Mouse (Mus musculus) small intestine, adult 2 months (tissue): ENCODE results near the gene Chst11. TPM values are rescaled to one million over a fixed set of nuclear protein-coding genes. Genes with fewer than 3 reads are reported as not detected.
"Not testable (repeated sequence)": the region's sequence is repeated elsewhere in the genome, so short reads cannot be mapped to it uniquely, and the experiment has no call there.

Experiments
- H3K27ac ChIP-seq: fragments of 200-500 bp; 2 replicates; pipeline ENCODE4 v1.5.1; 2012; ENCODE audit warnings: low read depth, low read length, control low read depth, inconsistent platforms; ENCODE audit not compliant: insufficient read depth
- H3K27me3 ChIP-seq: fragments of 200-500 bp; 2 replicates; pipeline ENCODE4 v1.6.1; 2012; ENCODE audit warnings: mild to moderate bottlenecking, moderate library complexity, low read length, inconsistent platforms; ENCODE audit not compliant: control insufficient read depth, insufficient read depth
- H3K36me3 ChIP-seq: fragments of 200-500 bp; 2 replicates; pipeline ENCODE4 v1.6.1; 2012; ENCODE audit warnings: mild to moderate bottlenecking, low read length, control low read depth, inconsistent platforms; ENCODE audit not compliant: control insufficient read depth, insufficient read depth
- H3K4me1 ChIP-seq: fragments of 200-500 bp; 2 replicates; pipeline ENCODE4 v1.6.1; 2012; ENCODE audit warnings: low read length, inconsistent platforms, mixed read lengths; ENCODE audit not compliant: control insufficient read depth, insufficient read depth, insufficient read length
- H3K4me3 ChIP-seq: fragments of 200-500 bp; 2 replicates; pipeline ENCODE4 v1.5.1; 2012; ENCODE audit warnings: low read depth, mild to moderate bottlenecking, control low read depth, inconsistent platforms, low read length, moderate library complexity
- CTCF ChIP-seq: fragments of 200-500 bp; IDR thresholded peaks from 2 replicates; pipeline ENCODE4 v1.5.1; 2012; ENCODE audit warnings: low read depth, mild to moderate bottlenecking, control low read depth, inconsistent platforms, low read length, moderate library complexity, mixed read lengths; ENCODE audit not compliant: insufficient replicate concordance, insufficient read length; ENCODE audit errors: extremely low read depth
- POLR2A ChIP-seq: fragments of 200-500 bp; IDR thresholded peaks from 2 replicates; pipeline ENCODE4 v1.6.1; 2012; ENCODE audit warnings: low read depth, mild to moderate bottlenecking, control low read depth, inconsistent platforms, low read length, moderate library complexity
- WGBS: fragments of 180-500 bp; shearing (Covaris S2); methylation state at CpG from one replicate; pipeline ENCODE4 v1.1.7; 2018; 5-methylcytosine and 5-hydroxymethylcytosine counted together
- polyA plus RNA-seq: library from polyadenylated mRNA; depleted of rRNA; stranded (reverse); fragments of >200 nt; gene quantifications from 2 replicates; pipeline ENCODE4 v1.2.3, GENCODE M21; 2012

The Chst11 gene
- polyA plus RNA-seq, 1 experiment = 5.5 TPM

DNA sequence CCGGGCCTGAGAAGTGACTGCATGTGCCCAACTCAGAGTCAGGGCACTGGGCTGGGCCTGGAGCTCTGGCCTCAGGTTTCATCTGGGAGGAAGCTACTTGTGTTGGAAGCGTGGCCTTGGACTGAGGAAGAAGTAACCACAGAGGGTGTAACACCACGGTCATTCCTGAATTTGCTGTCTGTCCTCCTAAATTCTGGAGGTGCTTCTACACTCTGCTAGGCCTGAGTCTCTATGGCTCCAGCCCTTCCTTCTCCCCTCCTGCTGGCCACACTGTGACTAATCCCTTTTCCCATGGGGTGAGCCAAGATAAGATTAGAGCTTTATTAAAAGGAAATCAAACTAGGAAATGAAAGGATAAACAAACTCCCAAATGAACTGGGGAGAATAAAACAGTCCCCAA lies 133.3 kb downstream of the Chst11 start:
- Histone ChIP-seq H3K36me3 (no peaks in the 10 kb centered on the region), H3K4me3 (peak overlapping the region; percentile 47), H3K27me3 (no peaks in the 10 kb centered on the region), H3K4me1 (peaks cover 18% of the 10 kb centered on the region), H3K27ac (peak overlapping the region; percentile 80)
- WGBS = 27% methylated on average over 3 of the region's 3 CpGs
- TF ChIP-seq POLR2A (0 out of 2 replicates have a peak, but pooled peaks have one; percentile 6), CTCF (no peak)

DNA sequence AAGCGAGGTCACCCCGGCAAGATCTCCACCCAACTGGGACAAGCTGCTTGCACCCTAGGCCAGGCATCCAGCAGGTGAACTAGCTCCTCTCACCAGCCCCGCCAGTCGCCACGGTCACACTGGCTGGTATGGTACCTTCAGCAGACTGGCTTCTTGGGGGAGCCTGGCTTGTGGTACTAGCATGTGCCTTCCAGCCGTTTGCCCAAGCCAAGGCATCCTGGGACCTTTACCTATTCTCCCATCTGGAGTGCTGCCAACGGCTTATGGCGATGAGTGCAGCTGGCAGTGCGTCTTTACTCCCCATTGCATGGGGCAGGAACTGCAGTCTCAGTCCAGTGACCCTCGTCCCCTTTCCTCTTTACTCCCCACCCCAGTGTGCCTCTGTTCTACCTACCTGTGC lies 133.7 kb downstream of the Chst11 start:
- WGBS = 26% methylated on average over 10 of the region's 10 CpGs
- H3K27ac ChIP-seq = peak overlapping the region; percentile 80
- peaks cover 20% of the 10 kb centered on the region for H3K4me1 ChIP-seq
- peak overlapping the region; percentile 47 for H3K4me3 ChIP-seq
- H3K27me3 ChIP-seq = no peaks in the 10 kb centered on the region
- TF ChIP-seq POLR2A (0 out of 2 replicates have a peak, but pooled peaks have one; percentile 2), CTCF (no peak)
- H3K36me3 ChIP-seq = no peaks in the 10 kb centered on the region

GRCm38 (mm10) chr10:83119461-83119860 lies 134.2 kb downstream of the Chst11 start:
- Histone ChIP-seq H3K4me3 (peak overlapping the region; percentile 47), H3K4me1 (peaks cover 24% of the 10 kb centered on the region), H3K27ac (peak overlapping the region; percentile 80)
- not testable (repeated sequence) for H3K36me3 ChIP-seq, H3K27me3 ChIP-seq
- WGBS = 43% methylated on average over 8 of the region's 8 CpGs

GRCm38 (mm10) chr10:83119909-83120308 lies 134.6 kb downstream of the Chst11 start:
- no peak overlapping the region for H3K4me3 ChIP-seq
- H3K27me3 ChIP-seq = no peaks in the 10 kb centered on the region
- peaks cover 27% of the 10 kb centered on the region for H3K4me1 ChIP-seq
- no peaks in the 10 kb centered on the region for H3K36me3 ChIP-seq
- TF ChIP-seq CTCF (no peak), POLR2A (no peak)
- whole genome bisulfite sequencing = 28% methylated on average over 9 of the region's 9 CpGs
- peak overlapping the region; percentile 80 for H3K27ac ChIP-seq

DNA sequence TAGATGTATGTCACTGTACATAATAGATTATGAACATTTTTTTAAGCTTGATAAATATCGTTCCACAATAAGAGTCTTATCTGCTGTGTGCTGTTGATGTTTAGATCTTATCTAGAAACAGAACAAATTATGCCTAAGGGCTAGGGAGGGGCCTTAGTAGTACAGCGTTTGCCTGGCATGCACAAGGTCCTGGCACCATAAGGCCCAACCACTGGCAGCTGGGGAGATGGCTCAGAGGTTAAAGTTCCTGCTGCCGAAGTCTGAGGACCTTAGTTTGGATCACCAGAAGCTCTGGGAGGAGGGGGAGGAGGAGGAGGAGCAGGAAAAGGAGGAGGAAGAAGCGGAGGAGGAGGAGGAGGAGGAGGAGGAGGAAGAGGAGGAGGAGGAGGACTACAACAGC lies 135.6 kb downstream of the Chst11 start:
- H3K4me1 ChIP-seq = peaks cover 27% of the 10 kb centered on the region

GRCm38 (mm10) chr10:83124560-83124959 lies 139.3 kb downstream of the Chst11 start:
- WGBS = 39% methylated on average over 3 of the region's 3 CpGs
- H3K36me3 ChIP-seq = no peaks in the 10 kb centered on the region
- no peak overlapping the region for H3K4me3 ChIP-seq
- peaks cover 12% of the 10 kb centered on the region; the same call in 1 of the 2 replicates for H3K4me1 ChIP-seq
- TF ChIP-seq CTCF = no peak
- no peak for TF ChIP-seq POLR2A
- no peaks in the 10 kb centered on the region for H3K27me3 ChIP-seq
- H3K27ac ChIP-seq = 0 out of 2 replicates have a peak overlapping the region, but pooled peaks have one; percentile 8

More for the DNA sequence above, 135.6 kb downstream of the Chst11 start:
- peak overlapping the region; percentile 45 for H3K27ac ChIP-seq
- H3K36me3 ChIP-seq = no peaks in the 10 kb centered on the region
- 19% methylated on average over 3 of the region's 4 CpGs for WGBS
- TF ChIP-seq CTCF (no peak), POLR2A (no peak)
- H3K4me3 ChIP-seq = no peak overlapping the region
- H3K27me3 ChIP-seq = no peaks in the 10 kb centered on the region

DNA sequence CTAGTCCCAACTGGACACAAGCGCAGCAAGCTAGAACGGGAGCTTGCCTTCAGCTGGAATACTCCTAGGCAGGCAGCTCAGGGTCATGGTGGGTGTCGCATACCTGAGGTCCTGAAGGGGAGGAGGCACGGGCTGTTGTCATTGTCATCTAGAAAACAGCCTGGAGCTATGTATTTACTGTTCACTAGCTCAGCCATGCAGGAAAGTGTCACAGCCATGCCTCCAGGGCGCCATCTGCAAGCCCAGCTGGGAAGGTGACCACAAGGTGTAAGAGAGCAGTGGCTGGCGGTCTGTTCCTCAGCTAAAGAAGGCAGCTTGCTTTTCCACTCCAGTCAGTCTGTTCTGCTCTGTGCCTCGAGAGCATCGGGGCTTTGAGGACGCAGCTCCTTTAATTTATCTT lies 141.1 kb downstream of the Chst11 start:
- no peaks in the 10 kb centered on the region for H3K36me3 ChIP-seq
- no peak overlapping the region for H3K27ac ChIP-seq
- H3K4me1 ChIP-seq = peaks cover 10% of the 10 kb centered on the region; the same call in 1 of the 2 replicates
- no peaks in the 10 kb centered on the region for H3K27me3 ChIP-seq
- H3K4me3 ChIP-seq = no peak overlapping the region
- 76% methylated on average over 9 of the region's 9 CpGs for whole genome bisulfite sequencing
- TF ChIP-seq CTCF (no peak), POLR2A (no peak)

- TF ChIP-seq CTCF = no peak
- no peak for TF ChIP-seq POLR2A
- 84% methylated on average over 8 of the region's 8 CpGs for WGBS
- no peak overlapping the region for H3K27ac ChIP-seq
- H3K4me1 ChIP-seq = peaks cover 10% of the 10 kb centered on the region; the same call in 1 of the 2 replicates
- no peaks in the 10 kb centered on the region for H3K36me3 ChIP-seq
- no peak overlapping the region for H3K4me3 ChIP-seq
- H3K27me3 ChIP-seq = no peaks in the 10 kb centered on the region
Measured at GRCm38 (mm10) chr10:83128435-83128834, 143.1 kb downstream of the Chst11 start.
